Mouse (Mus musculus) G1E (cell line): Measurements from ENCODE around the gene Bak1.

Source experiments
- CTCF ChIP-seq: IDR thresholded peaks from 2 replicates; pipeline ENCODE4 v1.5.1; 2012; ENCODE audit warnings: low read depth, low read length, inconsistent platforms, mixed read lengths
- POLR2AphosphoS5 ChIP-seq: IDR thresholded peaks from 2 replicates; pipeline ENCODE4 v1.6.1; 2012; ENCODE audit warnings: low read depth, low read length, inconsistent platforms; ENCODE audit not compliant: insufficient replicate concordance
- TAL1 ChIP-seq: conservative IDR thresholded peaks from 2 replicates; pipeline ENCODE4 v1.6.1; 2012; ENCODE audit warnings: low read depth, low read length, inconsistent platforms, mixed read lengths

DNA sequence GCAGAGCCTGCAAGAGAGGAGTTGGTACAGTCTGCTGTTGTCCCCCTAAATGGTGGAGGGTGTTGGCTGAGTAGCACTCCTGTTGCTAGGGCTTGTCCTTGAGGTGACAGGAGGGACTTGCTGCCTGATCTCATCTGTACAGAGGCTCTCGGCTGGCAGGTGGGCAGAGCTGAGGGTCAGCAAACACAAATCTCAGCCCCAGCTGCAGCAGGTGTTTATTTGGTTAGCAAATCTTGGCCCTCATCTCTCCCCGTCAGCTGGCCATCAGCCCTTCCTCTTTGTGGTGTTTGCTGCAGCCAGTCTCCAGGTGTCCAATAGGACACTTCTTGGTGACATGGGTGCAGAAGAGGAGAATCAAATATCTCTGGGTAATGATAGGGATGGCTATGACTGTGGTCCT lies 35.4 kb upstream of the Bak1 start:
- no peak for TF ChIP-seq POLR2AphosphoS5
- TF ChIP-seq CTCF, result no peak
- no peak for TF ChIP-seq TAL1
